Mouse (Mus musculus): ENCODE results near the gene Il17f.
"Not testable (repeated sequence)": the region's sequence is repeated elsewhere in the genome, so short reads cannot be mapped to it uniquely, and the experiment has no call there.

Il17f gene

GRCm38 (mm10) chr1:20790517-20790916, at the start of gene Il17f:
Il17f (minus strand) TSS chr1:20790617.
- not testable (repeated sequence) for DNase-seq (ENCODE audit: low spot score)

DNA sequence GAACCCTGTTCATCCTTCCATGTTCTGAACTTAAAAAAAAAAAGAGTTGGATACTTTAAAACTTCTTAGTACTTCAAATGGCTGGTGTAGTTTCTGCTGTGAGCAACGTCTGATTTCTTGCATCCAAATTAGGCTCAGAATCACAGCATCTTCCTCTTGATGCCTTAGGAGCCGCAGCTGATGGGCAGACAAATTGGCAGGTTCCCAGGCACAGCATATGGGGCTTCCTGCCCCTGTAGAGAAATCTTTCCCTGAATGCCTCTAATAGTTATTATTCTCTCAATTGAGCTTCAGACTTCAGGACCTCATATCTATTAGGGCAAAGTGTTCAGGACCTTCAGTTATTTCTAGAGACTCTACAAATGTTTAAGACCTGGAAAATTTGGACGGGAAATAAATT, 49.5 kb upstream of the Il17f start:
- no peak for DNase-seq (ENCODE audit: low spot score)

- DNase-seq (ENCODE audit: low spot score): no peak
These were observed 46.2 kb upstream of the Il17f start for GRCm38 (mm10) chr1:20836551-20837125.

- DNase-seq (ENCODE audit: low spot score): no peak
These were observed 42.7 kb upstream of the Il17f start for GRCm38 (mm10) chr1:20833141-20833511.

DNA sequence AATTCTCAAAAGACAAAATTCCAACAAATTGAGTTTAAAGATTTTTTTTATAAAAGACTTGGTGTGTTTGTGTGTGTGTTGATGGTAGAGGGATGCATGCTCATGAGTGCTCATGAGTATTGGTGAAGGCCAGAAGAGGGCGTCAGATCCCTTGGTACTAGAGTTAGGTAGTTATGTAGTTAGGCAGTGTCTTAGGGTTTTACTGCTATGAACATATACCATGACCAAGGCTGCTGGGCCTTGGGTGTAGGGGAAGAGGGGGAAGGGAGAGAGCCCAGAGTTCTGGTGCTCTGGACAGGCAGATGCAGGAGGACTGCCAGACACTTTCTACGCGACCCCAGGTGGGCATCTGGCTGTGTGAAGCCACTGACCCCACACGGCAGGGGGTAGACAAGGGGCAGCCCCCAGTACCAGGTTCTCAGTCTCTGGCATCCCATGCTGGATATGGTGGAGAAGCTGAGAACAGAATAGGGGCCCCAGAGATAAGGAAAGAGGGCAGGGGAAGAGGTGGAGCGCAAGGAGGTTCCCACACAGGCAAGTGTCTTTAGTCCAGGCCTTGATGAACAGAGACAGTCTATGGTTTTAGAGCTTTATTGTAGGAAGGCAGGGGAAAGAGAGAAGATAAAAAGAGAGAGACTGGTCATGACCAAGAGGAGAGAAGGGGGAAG, 42.2 kb upstream of the Il17f start:
- DNase-seq (ENCODE audit: low spot score): no peak

DNA sequence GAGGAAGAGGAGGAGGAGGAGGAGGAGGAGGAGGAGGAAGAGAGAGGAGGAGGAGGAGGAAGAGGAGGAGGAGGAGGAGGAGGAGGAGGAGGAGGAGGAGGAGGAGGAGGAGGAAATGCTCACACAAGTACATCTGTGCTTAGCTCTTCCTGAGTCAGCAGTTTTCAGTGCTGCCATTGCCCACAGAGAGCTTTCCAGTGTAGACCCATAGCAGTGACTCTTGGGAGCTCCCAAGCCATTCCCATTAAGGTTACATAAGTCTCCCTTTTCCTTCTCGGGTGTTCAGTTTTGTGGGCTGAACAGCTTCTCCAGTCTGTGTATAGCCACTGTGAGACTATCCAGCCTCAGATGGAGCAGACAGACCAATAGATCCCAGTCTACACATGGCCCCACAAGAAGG, 40.1 kb upstream of the Il17f start:
- DNase-seq (ENCODE audit: low spot score): no peak

- no peak for DNase-seq (ENCODE audit: low spot score)
These were observed 37.6 kb upstream of the Il17f start for GRCm38 (mm10) chr1:20828061-20828460.

GRCm38 (mm10) chr1:20825036-20825435, 34.6 kb upstream of the Il17f start:
- peak; percentile 53 for DNase-seq (ENCODE audit: low spot score)

DNA sequence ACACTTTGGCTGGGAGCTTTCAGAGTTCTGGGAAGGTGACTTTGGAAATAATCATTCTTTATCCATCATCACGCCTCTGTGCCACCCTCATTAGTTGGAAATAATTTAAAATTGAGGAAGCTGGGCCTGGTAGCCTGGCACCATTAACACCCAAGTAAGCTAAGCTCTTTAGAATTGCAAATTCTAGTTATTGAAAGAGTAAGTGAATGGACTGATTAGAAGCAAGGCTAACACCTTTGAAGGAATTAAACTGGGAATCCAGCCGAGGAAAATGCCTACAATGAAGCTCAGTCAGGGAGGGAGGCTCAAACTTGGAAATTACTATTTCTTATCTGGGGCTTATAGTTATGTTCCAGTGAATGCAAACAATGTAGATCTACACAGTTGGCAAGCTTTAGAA, 33.5 kb upstream of the Il17f start:
- DNase-seq (ENCODE audit: low spot score): no peak

GRCm38 (mm10) chr1:20823471-20823870, 33.1 kb upstream of the Il17f start:
- DNase-seq (ENCODE audit: low spot score): no peak

DNA sequence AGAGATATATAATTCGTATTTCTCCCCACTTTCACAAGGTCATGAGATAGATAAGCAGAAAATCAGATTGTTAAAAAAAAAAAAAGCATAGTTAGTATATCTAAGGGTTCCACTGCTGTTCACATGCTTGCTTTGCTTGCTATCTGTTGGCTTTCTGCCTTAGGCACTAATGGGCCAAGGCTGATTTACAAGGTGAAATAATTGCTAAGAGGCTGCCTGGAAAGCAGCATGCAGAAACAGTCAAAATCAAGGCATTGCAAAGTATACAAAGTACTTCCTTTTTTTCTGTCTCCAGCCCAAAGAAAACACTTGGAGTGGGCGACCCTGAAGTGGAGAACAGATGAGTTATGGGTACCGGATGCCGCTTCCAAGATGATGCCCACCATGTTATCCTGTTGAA, 30.5 kb upstream of the Il17f start:
- no peak for DNase-seq (ENCODE audit: low spot score)

DNA sequence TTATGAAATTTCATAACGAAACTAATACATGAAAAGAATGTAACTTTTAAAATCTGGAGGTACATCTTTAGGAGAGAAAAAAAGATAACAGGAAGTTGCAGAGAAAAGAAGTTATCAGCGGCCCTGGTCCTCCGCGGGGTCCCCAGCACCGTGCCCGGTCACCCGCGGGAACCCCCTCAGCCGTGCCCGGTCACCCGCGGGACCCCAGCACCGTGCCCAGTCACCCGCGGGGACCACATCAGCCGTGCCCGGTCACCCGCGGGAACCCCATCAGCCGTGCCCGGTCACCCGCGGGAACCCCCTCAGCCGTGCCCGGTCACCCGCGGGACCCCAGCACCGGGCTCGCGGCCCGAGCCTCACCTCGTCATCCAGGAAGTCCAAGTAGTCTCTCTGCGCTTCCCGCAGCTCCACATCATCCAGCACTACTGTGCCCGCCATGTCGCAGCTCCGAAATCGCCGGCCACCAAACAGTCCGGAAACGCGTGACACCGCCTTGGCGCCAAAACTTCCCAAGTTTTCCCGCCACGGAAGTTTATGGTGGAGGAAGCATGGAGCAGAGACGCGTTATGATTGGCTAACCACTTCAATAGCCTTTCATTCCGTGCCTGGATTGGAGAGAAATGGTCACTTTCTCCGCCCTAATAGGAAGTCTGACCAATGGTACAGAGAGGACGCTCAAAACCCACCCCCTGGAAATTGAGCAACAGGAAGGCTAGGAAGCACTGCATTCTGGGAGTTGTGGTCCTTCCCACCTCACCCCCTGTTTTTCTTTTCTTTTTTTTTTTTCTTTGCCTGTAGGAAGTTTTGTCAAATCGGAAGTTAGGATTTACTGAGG, 29.6 kb upstream of the Il17f start, which contains the start of gene Mcm3:
Mcm3 (minus strand) TSS at position 542 of the 835 bp plus-strand sequence.
- peak; percentile 85 for DNase-seq (ENCODE audit: low spot score)

GRCm38 (mm10) chr1:20817596-20817995, 27.2 kb upstream of the Il17f start:
- DNase-seq (ENCODE audit: low spot score): no peak

DNA sequence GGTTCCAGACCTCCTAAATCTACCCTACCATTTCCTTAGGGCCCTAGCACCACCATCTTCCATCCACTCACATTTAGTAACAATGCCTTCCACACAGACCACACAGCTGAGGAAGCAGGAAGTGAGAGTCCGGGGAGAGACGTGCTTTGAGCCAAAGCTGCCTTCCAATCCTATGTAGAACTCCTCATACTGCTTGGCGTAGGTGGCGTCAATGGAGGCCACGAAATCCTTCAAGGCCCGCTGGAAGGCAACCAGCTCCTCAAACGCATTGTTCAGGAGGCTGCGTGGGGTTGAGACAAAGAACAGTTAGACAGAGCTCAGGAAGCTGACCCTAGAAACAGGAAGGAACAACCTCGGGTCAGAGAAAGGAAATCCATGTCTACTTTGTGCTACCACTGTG, 26.8 kb upstream of the Il17f start:
- no peak for DNase-seq (ENCODE audit: low spot score)

DNA sequence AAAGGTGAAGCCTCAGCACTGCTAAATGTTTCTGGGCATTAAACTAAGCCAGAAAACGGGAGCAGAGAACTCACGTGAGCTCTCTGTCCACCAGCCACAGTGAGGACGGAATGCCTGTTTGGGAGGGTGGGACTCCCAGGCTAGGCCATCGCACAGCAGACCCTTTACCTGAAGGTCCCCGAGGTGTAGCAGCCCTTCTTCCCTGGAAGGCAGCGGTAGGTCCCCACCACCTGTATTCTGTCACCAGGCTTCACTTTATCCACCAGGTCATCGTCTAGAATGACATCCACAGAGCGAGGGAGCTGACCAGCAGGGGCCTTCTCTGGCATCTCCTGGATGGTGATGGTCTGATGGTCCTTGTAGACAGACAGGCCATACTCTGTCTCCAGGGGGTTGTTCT, 24.1 kb upstream of the Il17f start:
- no peak for DNase-seq (ENCODE audit: low spot score)

DNA sequence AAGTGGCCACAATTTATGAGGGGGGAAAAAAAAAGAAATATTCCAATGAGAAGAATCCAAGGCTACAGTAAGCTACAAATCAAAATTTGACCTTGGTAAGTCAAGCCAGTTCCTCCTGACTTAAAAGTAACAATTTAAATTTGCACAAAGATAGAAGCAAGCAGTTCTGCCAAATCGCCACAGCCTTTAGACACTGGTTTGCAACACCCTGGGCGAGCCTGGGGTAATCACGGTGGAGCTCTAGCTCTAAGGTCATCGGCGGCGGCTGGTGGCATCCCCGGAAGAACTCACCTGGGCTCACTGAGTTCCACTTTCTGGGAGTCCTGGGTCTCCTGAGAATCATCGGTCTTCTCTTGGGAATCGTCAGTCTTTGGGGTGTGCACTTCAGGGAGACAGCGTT, 14.1 kb upstream of the Il17f start:
- no peak for DNase-seq (ENCODE audit: low spot score)

GRCm38 (mm10) chr1:20801682-20802390, 11.4 kb upstream of the Il17f start:
- DNase-seq (ENCODE audit: low spot score): no peak

- no peak for DNase-seq (ENCODE audit: low spot score)
These were observed 10.9 kb upstream of the Il17f start for GRCm38 (mm10) chr1:20801275-20801674.

- no peak for DNase-seq (ENCODE audit: low spot score)
These were observed 4.8 kb upstream of the Il17f start for GRCm38 (mm10) chr1:20795178-20795577.

DNA sequence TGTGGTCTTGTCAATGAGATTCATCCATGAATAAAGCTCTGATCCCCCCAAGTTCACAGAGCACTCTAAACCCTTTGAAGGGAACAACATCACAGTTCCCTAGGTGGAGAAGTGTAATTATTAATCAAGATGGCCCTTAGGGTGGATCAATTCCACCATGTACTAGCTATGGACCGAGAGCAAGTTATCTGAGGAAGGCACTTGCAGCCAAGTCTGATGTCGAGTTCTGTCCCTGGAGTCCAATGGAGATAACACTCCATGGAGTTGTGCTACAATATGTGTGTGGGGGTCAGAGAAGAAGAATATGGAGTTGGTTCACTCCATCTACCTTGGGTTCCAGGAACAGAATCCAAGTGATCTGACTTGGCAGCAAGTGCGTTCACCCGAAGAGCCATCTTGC, 4.3 kb upstream of the Il17f start:
- no peak for DNase-seq (ENCODE audit: low spot score)

DNA sequence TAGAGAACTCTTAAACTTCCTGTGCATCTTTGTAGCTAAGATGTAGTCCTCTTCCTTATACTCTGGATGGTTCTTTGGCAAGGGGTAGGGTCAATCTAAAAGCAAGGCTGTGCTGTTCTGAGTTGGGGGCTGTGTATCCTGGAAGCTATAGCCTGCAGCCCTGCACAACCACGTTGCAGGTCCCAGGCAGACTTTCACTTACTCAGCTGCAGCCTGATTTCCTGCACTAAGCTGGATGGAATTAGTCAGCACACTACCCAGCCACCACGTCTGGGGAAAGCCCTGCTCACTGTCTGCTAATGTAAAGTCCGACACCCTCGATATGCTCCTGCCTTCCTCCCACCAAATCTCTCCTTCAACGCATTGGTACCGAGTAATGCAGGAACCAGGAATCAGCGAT, 997 bp upstream of the Il17f start:
- no peak for DNase-seq (ENCODE audit: low spot score)

DNA sequence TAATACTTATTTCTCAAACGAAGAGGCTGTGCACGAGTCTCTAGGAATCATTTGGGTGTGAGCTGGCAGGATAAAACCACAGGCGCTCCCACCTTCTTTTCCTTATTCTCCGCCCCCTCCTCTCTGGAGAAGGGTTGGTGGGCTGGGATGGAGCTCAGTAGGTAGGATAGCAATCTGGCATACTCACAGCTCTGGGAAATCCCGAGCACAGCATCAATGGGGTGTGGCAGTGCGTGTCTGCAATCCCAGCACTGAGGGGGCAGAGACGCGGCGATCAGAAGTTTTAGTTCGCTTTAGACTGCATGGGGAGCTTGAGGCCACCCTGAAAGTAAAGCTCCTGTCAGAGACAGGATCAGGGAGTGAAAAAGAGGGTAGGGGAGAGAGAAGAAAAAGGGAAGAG, 2.0 kb downstream of the Il17f start:
- no peak for DNase-seq (ENCODE audit: low spot score)

DNA sequence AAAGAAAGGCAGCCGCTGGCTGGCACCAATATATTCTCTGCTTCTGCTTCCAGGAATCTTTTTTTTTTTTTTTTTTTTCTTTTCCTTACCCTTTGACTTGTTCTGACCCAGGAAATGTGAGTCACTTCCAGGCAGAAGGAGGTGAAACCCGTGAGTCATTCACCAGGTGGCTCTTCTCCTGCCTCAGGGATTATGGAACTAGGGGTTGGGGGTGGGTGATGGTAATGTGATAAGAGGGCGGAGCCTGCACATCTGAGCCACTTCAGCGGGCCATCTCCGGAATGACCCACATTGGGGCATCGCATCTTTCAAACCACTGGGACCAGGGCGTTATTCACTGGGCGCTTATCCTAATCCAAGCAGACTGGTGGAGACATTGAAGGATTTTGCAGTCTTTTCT, 3.4 kb downstream of the Il17f start:
- no peak for DNase-seq (ENCODE audit: low spot score)

Data from T-cell, adult 2 months (primary cell).